Mouse (Mus musculus) thymus, adult 2 months (tissue): Measurements from ENCODE around the gene Commd8.

Experiments
- CTCF ChIP-seq: fragments of 200-500 bp; IDR thresholded peaks from 2 replicates; pipeline ENCODE4 v1.5.1; 2012; ENCODE audit warnings: mild to moderate bottlenecking, control low read depth, low read length, moderate library complexity, borderline replicate concordance; ENCODE audit not compliant: control insufficient read depth, poor library complexity, insufficient read depth; ENCODE audit errors: extremely low read depth
- POLR2A ChIP-seq: fragments of 200-500 bp; IDR thresholded peaks from 2 replicates; pipeline ENCODE4 v1.6.1; 2012; ENCODE audit warnings: mild to moderate bottlenecking, low read length, control low read depth, moderate library complexity; ENCODE audit not compliant: control insufficient read depth, poor library complexity, insufficient read depth; ENCODE audit errors: extremely low read depth

- TF ChIP-seq CTCF (no peak), POLR2A (no peak)
Measured at GRCm38 (mm10) chr5:72208515-72208914, 40.5 kb upstream of the Commd8 start.
